Mouse (Mus musculus): ENCODE data around the gene Tsc22d3. TPM values are rescaled to one million over a fixed set of nuclear protein-coding genes. Genes with fewer than 3 reads are reported as not detected.
"Not testable (repeated sequence)": the region's sequence is repeated elsewhere in the genome, so short reads cannot be mapped to it uniquely, and the experiment has no call there.

Gene Tsc22d3
- polyA plus RNA-seq, 1 experiment = 0.07 TPM

DNA sequence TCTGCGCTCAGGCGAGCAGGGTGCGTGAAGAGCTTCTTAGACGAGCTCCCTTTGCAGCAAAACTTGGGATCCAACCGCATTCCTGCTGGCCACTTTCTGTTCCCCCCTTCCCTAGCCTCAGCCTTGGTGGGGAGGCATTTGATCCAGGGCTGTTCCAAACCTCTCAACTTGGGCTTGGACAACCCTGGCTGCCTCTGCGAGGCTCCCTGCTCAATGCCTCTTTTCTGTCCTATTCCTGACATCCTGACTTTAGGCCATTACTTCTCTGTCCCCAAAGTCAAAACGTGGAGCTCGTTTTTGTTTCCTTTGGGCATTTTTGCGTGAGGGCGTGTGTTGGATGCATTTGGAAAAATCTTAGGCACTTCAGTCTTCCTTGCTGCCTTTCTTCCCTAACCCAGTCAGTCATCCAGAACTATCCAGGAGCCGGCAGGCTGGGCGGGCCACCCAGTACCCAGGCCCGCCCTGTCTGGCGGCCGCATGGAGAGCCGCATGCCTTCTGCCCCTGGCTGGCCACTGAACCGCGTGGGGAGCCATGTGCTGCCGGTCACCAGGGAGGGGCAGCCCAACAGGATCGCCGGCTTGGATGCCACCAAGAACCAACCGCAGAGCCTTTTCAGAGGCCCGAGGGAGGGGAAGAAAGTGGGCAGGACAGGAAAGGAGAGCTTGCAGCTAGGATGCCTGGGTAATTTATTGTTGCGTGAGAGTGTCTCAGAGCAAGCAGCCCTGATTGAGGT lies 89.6 kb downstream of the Tsc22d3 start:
- Histone ChIP-seq H3K4me3 (replicated peaks) (no peak overlapping the region), H3K4me1 (ENCODE audit: control insufficient read depth) (peaks cover 3% of the 10 kb centered on the region), H3K36me3 (ENCODE audit: control insufficient read depth) (no peaks in the 10 kb centered on the region), H3K27me3 (ENCODE audit: control insufficient read depth) (peaks cover 10% of the 10 kb centered on the region; the same call in 1 of the 2 replicates), H3K9me3 (ENCODE audit: control insufficient read depth, low read length) (no peaks in the 10 kb centered on the region)
- TF ChIP-seq GATA1 (IDR thresholded peaks at IDR 0.05; ENCODE audit: low read length) = no peak
- TF ChIP-seq TAL1 (IDR thresholded peaks at IDR 0.05; ENCODE audit: low read length) = no peak

DNA sequence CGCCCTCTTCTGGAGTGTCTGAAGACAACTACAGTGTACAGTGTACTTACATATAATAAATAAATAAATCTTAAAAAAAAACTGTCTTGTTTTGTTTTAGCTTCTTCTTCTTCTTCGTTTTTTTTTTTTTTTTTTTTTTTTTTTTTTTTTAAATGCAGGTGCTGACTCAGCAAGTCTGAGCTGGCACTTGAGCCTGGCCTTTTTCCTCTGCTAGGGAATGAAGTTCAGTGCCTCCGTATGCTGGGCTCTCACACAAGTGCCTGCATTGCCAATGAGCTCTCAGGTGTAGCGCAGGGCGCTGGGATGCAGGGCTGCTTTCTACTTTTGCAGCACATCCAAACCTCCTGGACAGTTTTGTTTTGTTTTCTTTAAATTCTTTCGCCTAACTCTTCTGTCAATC lies 90.6 kb downstream of the Tsc22d3 start:
- H3K36me3 ChIP-seq (ENCODE audit: control insufficient read depth) = no peaks in the 10 kb centered on the region
- TF ChIP-seq TAL1 (IDR thresholded peaks at IDR 0.05; ENCODE audit: low read length) (no peak), GATA1 (IDR thresholded peaks at IDR 0.05; ENCODE audit: low read length) (no peak)
- H3K4me1 ChIP-seq (ENCODE audit: control insufficient read depth) = peaks cover 11% of the 10 kb centered on the region
- H3K4me3 ChIP-seq (replicated peaks) = no peak overlapping the region
- H3K9me3 ChIP-seq (ENCODE audit: control insufficient read depth, low read length) = no peaks in the 10 kb centered on the region
- peaks cover 10% of the 10 kb centered on the region; the same call in 1 of the 2 replicates for H3K27me3 ChIP-seq (ENCODE audit: control insufficient read depth)

DNA sequence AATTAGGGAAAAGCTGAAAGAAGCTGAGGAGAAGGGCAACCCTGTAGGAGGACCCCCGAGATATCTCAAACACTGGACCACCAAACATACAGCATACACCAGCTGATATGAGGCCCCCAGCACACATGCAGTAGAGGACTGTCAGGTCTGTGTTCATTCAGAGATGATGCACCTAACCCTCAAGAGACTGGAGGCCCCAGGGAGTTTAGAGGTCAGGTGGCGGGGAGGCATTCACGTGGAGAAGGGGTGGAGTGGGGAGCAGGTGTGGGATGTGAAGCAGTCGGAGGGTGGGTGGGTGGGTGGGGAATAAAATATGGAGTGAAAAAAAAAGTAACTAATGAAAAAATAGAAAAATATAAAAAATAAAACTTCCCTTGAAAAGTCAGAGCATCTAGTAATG lies 91.7 kb downstream of the Tsc22d3 start:
- not testable (repeated sequence) for H3K27me3 ChIP-seq (ENCODE audit: control insufficient read depth); H3K9me3 ChIP-seq (ENCODE audit: control insufficient read depth, low read length); H3K4me3 ChIP-seq (replicated peaks); H3K36me3 ChIP-seq (ENCODE audit: control insufficient read depth)
- peaks cover 13% of the 10 kb centered on the region for H3K4me1 ChIP-seq (ENCODE audit: control insufficient read depth)

DNA sequence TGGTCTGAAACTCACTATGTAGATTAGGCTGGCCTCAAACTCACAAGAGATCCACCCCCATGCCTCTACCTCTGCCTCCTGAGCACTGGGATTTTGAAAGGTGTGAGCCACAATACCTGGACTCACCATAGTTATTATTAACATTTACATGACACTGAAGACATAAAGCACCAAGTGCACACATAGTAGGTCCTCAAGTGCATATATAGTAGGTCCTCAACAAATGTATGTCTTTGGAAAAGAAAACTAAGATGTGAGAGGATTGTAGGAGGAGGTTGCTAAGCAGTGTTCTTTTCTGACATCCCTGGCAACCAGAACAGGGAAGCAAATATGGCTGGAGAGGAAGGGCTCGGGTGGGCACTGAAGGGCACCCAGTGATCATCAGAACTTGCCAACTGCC lies 93.1 kb downstream of the Tsc22d3 start:
- no peaks in the 10 kb centered on the region for H3K9me3 ChIP-seq (ENCODE audit: control insufficient read depth, low read length)
- H3K27me3 ChIP-seq (ENCODE audit: control insufficient read depth) = peaks cover 7% of the 10 kb centered on the region; the same call in 1 of the 2 replicates
- no peaks in the 10 kb centered on the region for H3K36me3 ChIP-seq (ENCODE audit: control insufficient read depth)
- H3K4me1 ChIP-seq (ENCODE audit: control insufficient read depth) = peaks cover 13% of the 10 kb centered on the region
- no peak overlapping the region for H3K4me3 ChIP-seq (replicated peaks)
- TF ChIP-seq TAL1 (IDR thresholded peaks at IDR 0.05; ENCODE audit: low read length) = no peak
- TF ChIP-seq GATA1 (IDR thresholded peaks at IDR 0.05; ENCODE audit: low read length) = no peak

DNA sequence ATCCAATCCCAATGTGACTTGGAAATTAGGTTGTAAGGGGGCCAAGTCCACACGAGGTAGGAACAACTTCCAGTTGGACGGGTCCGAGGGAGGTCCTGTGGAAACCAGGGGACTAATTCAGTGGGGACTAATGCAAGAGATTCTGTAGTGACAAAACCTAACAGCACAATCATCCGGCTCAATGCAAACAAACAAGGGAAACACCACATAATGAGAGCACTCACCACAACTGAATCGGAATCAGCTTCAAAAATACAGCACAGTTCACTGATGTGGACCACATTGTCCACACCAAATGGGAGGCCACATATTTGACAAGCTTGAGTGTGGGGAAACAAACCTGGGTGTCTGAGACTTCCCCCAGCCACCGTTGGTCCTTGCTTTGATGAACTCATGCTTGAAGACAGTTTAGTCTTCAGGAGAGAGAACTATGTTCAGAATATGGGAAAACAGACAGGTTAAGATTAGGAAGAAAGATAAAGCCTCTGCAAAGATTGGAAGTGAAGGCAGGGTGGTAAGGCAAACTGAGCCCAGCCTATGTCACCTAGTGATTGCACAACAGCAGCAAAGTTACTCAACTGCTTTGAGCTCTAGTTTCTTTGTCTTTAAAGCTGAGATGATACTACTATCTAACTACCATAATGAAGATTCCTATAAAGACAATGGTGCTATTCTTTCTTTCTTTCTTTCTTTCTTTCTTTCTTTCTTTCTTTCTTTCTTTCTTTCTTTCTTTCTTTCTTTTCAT lies 93.9 kb downstream of the Tsc22d3 start:
- Histone ChIP-seq H3K36me3 (ENCODE audit: control insufficient read depth) (no peaks in the 10 kb centered on the region), H3K9me3 (ENCODE audit: control insufficient read depth, low read length) (no peaks in the 10 kb centered on the region), H3K27me3 (ENCODE audit: control insufficient read depth) (peaks cover 7% of the 10 kb centered on the region; the same call in 1 of the 2 replicates), H3K4me1 (ENCODE audit: control insufficient read depth) (peaks cover 16% of the 10 kb centered on the region), H3K4me3 (replicated peaks) (no peak overlapping the region)
- TF ChIP-seq TAL1 (IDR thresholded peaks at IDR 0.05; ENCODE audit: low read length) (no peak), GATA1 (IDR thresholded peaks at IDR 0.05; ENCODE audit: low read length) (no peak)

DNA sequence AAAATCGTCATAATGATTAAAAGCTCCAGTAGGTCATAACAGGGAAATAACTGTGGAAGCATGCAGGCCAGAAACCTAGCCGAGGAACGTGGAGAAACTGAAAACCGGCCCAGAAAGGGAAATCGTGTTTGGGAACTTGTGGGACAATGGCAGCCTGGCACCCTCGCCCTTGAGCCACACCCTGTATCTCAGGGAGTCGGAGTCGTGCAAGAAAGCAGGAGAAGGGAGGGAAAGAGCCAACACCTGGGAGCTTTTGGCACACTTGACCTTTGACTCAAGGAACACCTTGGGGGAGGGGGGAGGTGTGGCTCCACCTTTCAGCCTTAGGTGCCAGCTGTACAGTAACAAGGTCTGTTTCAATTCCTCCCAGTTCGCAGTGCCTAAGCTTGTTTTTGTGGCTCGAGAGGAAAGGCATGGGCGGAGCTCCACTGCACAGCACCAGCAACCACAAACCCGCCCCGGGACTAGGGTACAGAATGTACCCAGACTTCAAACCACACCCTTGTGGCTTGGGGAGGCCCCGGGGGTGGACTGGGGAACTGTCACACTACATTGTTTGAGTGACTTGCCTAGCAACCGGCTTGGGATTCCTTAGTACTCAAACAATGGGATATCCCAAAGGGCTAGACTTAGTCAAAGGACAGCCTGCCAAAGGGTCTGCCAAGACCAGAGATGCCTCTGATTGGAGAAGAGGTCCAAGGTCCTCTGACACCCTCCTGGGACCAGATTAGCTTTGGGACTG lies 94.8 kb downstream of the Tsc22d3 start:
- Histone ChIP-seq H3K27me3 (ENCODE audit: control insufficient read depth) (peaks cover 4% of the 10 kb centered on the region; the same call in 1 of the 2 replicates), H3K4me3 (replicated peaks) (peak overlapping the region; percentile 30), H3K9me3 (ENCODE audit: control insufficient read depth, low read length) (no peaks in the 10 kb centered on the region), H3K4me1 (ENCODE audit: control insufficient read depth) (peaks cover 16% of the 10 kb centered on the region), H3K36me3 (ENCODE audit: control insufficient read depth) (no peaks in the 10 kb centered on the region)
- no peak for TF ChIP-seq TAL1 (IDR thresholded peaks at IDR 0.05; ENCODE audit: low read length)
- no peak for TF ChIP-seq GATA1 (IDR thresholded peaks at IDR 0.05; ENCODE audit: low read length)

DNA sequence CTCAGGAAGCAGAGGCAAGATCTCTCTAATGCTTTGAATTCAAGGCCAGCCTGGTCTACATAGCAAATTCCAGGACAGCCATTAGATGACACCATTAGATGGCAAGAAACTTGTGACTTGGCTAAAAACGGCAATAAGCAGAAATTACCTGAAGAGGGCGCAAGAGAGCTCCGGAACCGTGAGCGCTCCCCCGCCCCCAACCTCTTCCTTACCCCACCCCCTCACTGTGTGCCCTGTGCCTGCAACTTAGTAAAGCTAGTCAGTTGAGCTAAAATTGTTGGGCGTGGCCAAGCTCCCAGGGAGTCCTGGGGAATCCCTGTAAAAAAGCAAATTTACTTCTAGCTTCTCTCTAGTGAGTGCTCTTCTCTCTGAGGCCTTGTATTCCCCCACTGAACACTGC lies 96.6 kb downstream of the Tsc22d3 start:
- H3K4me1 ChIP-seq (ENCODE audit: control insufficient read depth) = peaks cover 16% of the 10 kb centered on the region
- no peaks in the 10 kb centered on the region for H3K27me3 ChIP-seq (ENCODE audit: control insufficient read depth)
- H3K9me3 ChIP-seq (ENCODE audit: control insufficient read depth, low read length) = no peaks in the 10 kb centered on the region
- H3K4me3 ChIP-seq (replicated peaks) = no peak overlapping the region
- TF ChIP-seq TAL1 (IDR thresholded peaks at IDR 0.05; ENCODE audit: low read length) = no peak
- no peak for TF ChIP-seq GATA1 (IDR thresholded peaks at IDR 0.05; ENCODE audit: low read length)
- no peaks in the 10 kb centered on the region for H3K36me3 ChIP-seq (ENCODE audit: control insufficient read depth)

DNA sequence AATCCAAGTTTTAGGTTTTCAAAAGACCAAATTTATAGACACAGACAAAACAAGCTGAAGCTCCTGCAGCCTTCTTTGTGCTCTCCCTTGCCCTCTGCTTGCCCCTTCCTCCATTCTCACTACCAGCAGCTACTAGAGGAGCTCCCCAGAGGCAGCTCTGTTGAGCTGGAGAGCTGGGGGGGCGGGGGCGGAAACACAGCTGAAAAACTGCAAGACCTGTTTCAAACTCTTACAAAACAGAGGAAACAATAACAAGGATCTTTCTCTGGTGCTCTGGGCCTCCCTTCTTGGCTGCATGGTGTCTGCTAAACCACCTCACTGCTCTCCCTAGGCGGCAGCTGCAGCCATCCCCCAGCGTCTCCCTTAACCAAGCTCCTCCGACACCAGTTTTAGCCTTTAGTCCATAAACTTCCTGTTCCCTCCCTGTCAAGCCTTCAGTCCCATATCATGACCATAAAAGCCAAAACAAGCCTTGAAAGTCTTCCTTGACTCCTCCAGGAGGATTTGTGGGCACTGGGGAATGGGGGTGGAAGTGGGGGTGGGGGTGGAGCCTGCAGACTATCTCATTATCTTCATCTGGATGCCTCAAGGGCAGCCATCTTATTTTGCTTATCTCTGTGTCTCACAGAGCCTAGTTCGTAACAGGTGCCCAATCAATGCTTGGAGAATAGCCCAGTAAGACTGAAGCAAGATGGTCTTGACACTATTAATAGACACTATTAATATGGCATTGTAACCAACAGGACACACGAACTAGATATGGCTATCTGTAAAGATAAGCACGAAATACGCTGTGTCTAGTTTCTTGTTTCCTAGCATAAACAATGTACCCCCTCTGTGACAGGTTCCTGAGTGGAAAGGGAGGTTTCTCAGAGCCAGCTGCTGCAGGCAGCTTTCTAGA lies 98.8 kb downstream of the Tsc22d3 start:
- Histone ChIP-seq H3K9me3 (ENCODE audit: control insufficient read depth, low read length) (no peaks in the 10 kb centered on the region), H3K4me3 (replicated peaks) (no peak overlapping the region), H3K36me3 (ENCODE audit: control insufficient read depth) (no peaks in the 10 kb centered on the region), H3K27me3 (ENCODE audit: control insufficient read depth) (no peaks in the 10 kb centered on the region), H3K4me1 (ENCODE audit: control insufficient read depth) (peaks cover 16% of the 10 kb centered on the region)
- TF ChIP-seq TAL1 (IDR thresholded peaks at IDR 0.05; ENCODE audit: low read length) (no peak), GATA1 (IDR thresholded peaks at IDR 0.05; ENCODE audit: low read length) (no peak)
